Mouse (Mus musculus): ENCODE data around the gene Spop. TPM values are rescaled to one million over a fixed set of nuclear protein-coding genes. Genes with fewer than 3 reads are reported as not detected.
"Not testable (repeated sequence)": the region's sequence is repeated elsewhere in the genome, so short reads cannot be mapped to it uniquely, and the experiment has no call there.

Gene Spop
- total and polyA plus RNA-seq, 3 experiments: 28.8 to 70.5 (median 29.2) TPM

- ATAC-seq (ENCODE audit: extremely low read depth, insufficient number of reproducible peaks, low FRiP score, poor library complexity, severe bottlenecking): no peak
- no peak overlapping the region for H3K4me3 ChIP-seq (ENCODE audit: low read depth, low read length)
- DNase-seq (ENCODE audit: low spot score): no peak
- TF ChIP-seq TAL1 (conservative IDR thresholded peaks at IDR 0.05; ENCODE audit: low read depth, low read length) (no peak), GATA2 (IDR thresholded peaks at IDR 0.05; ENCODE audit: borderline replicate concordance, low read depth, low read length) (no peak), GATA1 (IDR thresholded peaks at IDR 0.05; ENCODE audit: borderline replicate concordance, low read length) (no peak), POLR2AphosphoS5 (IDR thresholded peaks at IDR 0.05; ENCODE audit: insufficient replicate concordance, low read depth, low read length) (no peak), CTCF (IDR thresholded peaks at IDR 0.05; ENCODE audit: low read depth, low read length) (no peak)
- H3K4me1 ChIP-seq (ENCODE audit: insufficient read depth, low read depth, low read length): no peaks in the 10 kb centered on the region
- H3K9me3 ChIP-seq (replicated peaks): no peaks in the 10 kb centered on the region
- peaks cover 69% of the 10 kb centered on the region for H3K27me3 ChIP-seq (ENCODE audit: insufficient read depth, low read length)
- H3K36me3 ChIP-seq (replicated peaks): no peaks in the 10 kb centered on the region
Measured at GRCm38 (mm10) chr11:95401568-95401967, 12.3 kb upstream of the Spop start.

GRCm38 (mm10) chr11:95402196-95402595, 11.7 kb upstream of the Spop start:
- Histone ChIP-seq H3K36me3 (replicated peaks) (no peaks in the 10 kb centered on the region), H3K4me3 (ENCODE audit: low read depth, low read length) (no peak overlapping the region), H3K9me3 (replicated peaks) (no peaks in the 10 kb centered on the region), H3K27me3 (ENCODE audit: insufficient read depth, low read length) (peaks cover 65% of the 10 kb centered on the region), H3K4me1 (ENCODE audit: insufficient read depth, low read depth, low read length) (no peaks in the 10 kb centered on the region)
- no peak for TF ChIP-seq POLR2AphosphoS5 (IDR thresholded peaks at IDR 0.05; ENCODE audit: insufficient replicate concordance, low read depth, low read length)
- TF ChIP-seq GATA2 (IDR thresholded peaks at IDR 0.05; ENCODE audit: borderline replicate concordance, low read depth, low read length): no peak
- TF ChIP-seq CTCF (IDR thresholded peaks at IDR 0.05; ENCODE audit: low read depth, low read length): no peak
- no peak for TF ChIP-seq TAL1 (conservative IDR thresholded peaks at IDR 0.05; ENCODE audit: low read depth, low read length)
- no peak for TF ChIP-seq GATA1 (IDR thresholded peaks at IDR 0.05; ENCODE audit: borderline replicate concordance, low read length)
- DNase-seq (ENCODE audit: low spot score) (no peak), ATAC-seq (ENCODE audit: extremely low read depth, insufficient number of reproducible peaks, low FRiP score, poor library complexity, severe bottlenecking) (no peak)

GRCm38 (mm10) chr11:95402658-95403101, 11.2 kb upstream of the Spop start:
- Histone ChIP-seq H3K27me3 (ENCODE audit: insufficient read depth, low read length) (peaks cover 69% of the 10 kb centered on the region), H3K4me3 (ENCODE audit: low read depth, low read length) (no peak overlapping the region), H3K4me1 (ENCODE audit: insufficient read depth, low read depth, low read length) (no peaks in the 10 kb centered on the region), H3K9me3 (replicated peaks) (no peaks in the 10 kb centered on the region), H3K36me3 (replicated peaks) (no peaks in the 10 kb centered on the region)
- TF ChIP-seq GATA2 (IDR thresholded peaks at IDR 0.05; ENCODE audit: borderline replicate concordance, low read depth, low read length): no peak
- TF ChIP-seq GATA1 (IDR thresholded peaks at IDR 0.05; ENCODE audit: borderline replicate concordance, low read length): no peak
- no peak for TF ChIP-seq CTCF (IDR thresholded peaks at IDR 0.05; ENCODE audit: low read depth, low read length)
- TF ChIP-seq POLR2AphosphoS5 (IDR thresholded peaks at IDR 0.05; ENCODE audit: insufficient replicate concordance, low read depth, low read length): no peak
- TF ChIP-seq TAL1 (conservative IDR thresholded peaks at IDR 0.05; ENCODE audit: low read depth, low read length): no peak
- ATAC-seq (ENCODE audit: extremely low read depth, insufficient number of reproducible peaks, low FRiP score, poor library complexity, severe bottlenecking) (no peak), DNase-seq (ENCODE audit: low spot score) (no peak)

- Histone ChIP-seq H3K9me3 (replicated peaks) (no peaks in the 10 kb centered on the region), H3K4me1 (ENCODE audit: insufficient read depth, low read depth, low read length) (no peaks in the 10 kb centered on the region), H3K4me3 (ENCODE audit: low read depth, low read length) (no peak overlapping the region), H3K27me3 (ENCODE audit: insufficient read depth, low read length) (peaks cover 66% of the 10 kb centered on the region), H3K36me3 (replicated peaks) (no peaks in the 10 kb centered on the region)
- no peak for ATAC-seq (ENCODE audit: extremely low read depth, insufficient number of reproducible peaks, low FRiP score, poor library complexity, severe bottlenecking)
- TF ChIP-seq CTCF (IDR thresholded peaks at IDR 0.05; ENCODE audit: low read depth, low read length) (no peak), GATA1 (IDR thresholded peaks at IDR 0.05; ENCODE audit: borderline replicate concordance, low read length) (no peak), TAL1 (conservative IDR thresholded peaks at IDR 0.05; ENCODE audit: low read depth, low read length) (no peak), POLR2AphosphoS5 (IDR thresholded peaks at IDR 0.05; ENCODE audit: insufficient replicate concordance, low read depth, low read length) (no peak), GATA2 (IDR thresholded peaks at IDR 0.05; ENCODE audit: borderline replicate concordance, low read depth, low read length) (no peak)
- no peak for DNase-seq (ENCODE audit: low spot score)
Measured at GRCm38 (mm10) chr11:95403382-95404340, 10.2 kb upstream of the Spop start.

GRCm38 (mm10) chr11:95405771-95406170, 8.1 kb upstream of the Spop start:
- DNase-seq (ENCODE audit: low spot score): no peak
- Histone ChIP-seq H3K4me1 (ENCODE audit: insufficient read depth, low read depth, low read length) (no peaks in the 10 kb centered on the region), H3K36me3 (replicated peaks) (no peaks in the 10 kb centered on the region), H3K27me3 (ENCODE audit: insufficient read depth, low read length) (peaks cover 54% of the 10 kb centered on the region), H3K4me3 (ENCODE audit: low read depth, low read length) (no peak overlapping the region), H3K9me3 (replicated peaks) (no peaks in the 10 kb centered on the region)
- no peak for ATAC-seq (ENCODE audit: extremely low read depth, insufficient number of reproducible peaks, low FRiP score, poor library complexity, severe bottlenecking)
- no peak for TF ChIP-seq GATA2 (IDR thresholded peaks at IDR 0.05; ENCODE audit: borderline replicate concordance, low read depth, low read length)
- TF ChIP-seq TAL1 (conservative IDR thresholded peaks at IDR 0.05; ENCODE audit: low read depth, low read length): no peak
- no peak for TF ChIP-seq CTCF (IDR thresholded peaks at IDR 0.05; ENCODE audit: low read depth, low read length)
- no peak for TF ChIP-seq GATA1 (IDR thresholded peaks at IDR 0.05; ENCODE audit: borderline replicate concordance, low read length)
- no peak for TF ChIP-seq POLR2AphosphoS5 (IDR thresholded peaks at IDR 0.05; ENCODE audit: insufficient replicate concordance, low read depth, low read length)

- not testable (repeated sequence) for ATAC-seq (ENCODE audit: extremely low read depth, insufficient number of reproducible peaks, low FRiP score, poor library complexity, severe bottlenecking)
- peaks cover 48% of the 10 kb centered on the region for H3K27me3 ChIP-seq (ENCODE audit: insufficient read depth, low read length)
Measured at GRCm38 (mm10) chr11:95406398-95406797, 7.5 kb upstream of the Spop start.

More at GRCm38 (mm10) chr11:95406398-95406797, 7.5 kb upstream of the Spop start:
- H3K36me3 ChIP-seq (replicated peaks); H3K9me3 ChIP-seq (replicated peaks); H3K4me1 ChIP-seq (ENCODE audit: insufficient read depth, low read depth, low read length); DNase-seq (ENCODE audit: low spot score); H3K4me3 ChIP-seq (ENCODE audit: low read depth, low read length): not testable (repeated sequence)

Data from G1E (cell line).